Mouse (Mus musculus) embryonic facial prominence, embryonic 13.5 days (tissue): ENCODE data around the gene Insyn1. TPM values are rescaled to one million over a fixed set of nuclear protein-coding genes. Genes with fewer than 3 reads are reported as not detected.

Experiments used
- ATAC-seq: fragments of 200-750 bp; cut with Nextera tagmentation; 2 replicates; pipeline ENCODE4 v1.8.0; 2017; ENCODE audit warnings: low read depth; ENCODE audit not compliant: insufficient number of reproducible peaks, insufficient read depth, low FRiP score, low TSS enrichment
- H3K27ac ChIP-seq: fragments of 300-500 bp; sonication (generic); 2 replicates; pipeline ENCODE4 v1.5.1; 2015; ENCODE audit warnings: moderate library complexity, mild to moderate bottlenecking, inconsistent platforms
- H3K27me3 ChIP-seq: fragments of 300-500 bp; sonication (generic); 2 replicates; pipeline ENCODE4 v1.6.1; 2015; ENCODE audit warnings: mild to moderate bottlenecking, inconsistent platforms
- H3K36me3 ChIP-seq: fragments of 300-500 bp; sonication (generic); 2 replicates; pipeline ENCODE4 v1.6.1; 2015; ENCODE audit warnings: mild to moderate bottlenecking, inconsistent platforms
- H3K4me1 ChIP-seq: fragments of 300-500 bp; sonication (generic); 2 replicates; pipeline ENCODE4 v1.6.1; 2015; ENCODE audit warnings: inconsistent platforms
- H3K4me2 ChIP-seq: fragments of 300-500 bp; sonication (generic); 2 replicates; pipeline ENCODE4 v1.6.1; 2015; ENCODE audit warnings: moderate library complexity, mild to moderate bottlenecking, inconsistent platforms
- H3K4me3 ChIP-seq: fragments of 300-500 bp; sonication (generic); 2 replicates; pipeline ENCODE4 v1.5.1; 2015; ENCODE audit warnings: mild to moderate bottlenecking, inconsistent platforms
- H3K9ac ChIP-seq: fragments of 300-500 bp; sonication (generic); 2 replicates; pipeline ENCODE4 v1.6.1; 2015; ENCODE audit warnings: mild to moderate bottlenecking, inconsistent platforms
- H3K9me3 ChIP-seq: fragments of 300-500 bp; sonication (generic); 2 replicates; pipeline ENCODE4 v1.6.1; 2016; ENCODE audit warnings: inconsistent platforms
- WGBS: fragments of 180-500 bp; shearing (Covaris S2); methylation state at CpG from one replicate; pipeline ENCODE4 v1.1.7; 2015; ENCODE audit warnings: mixed read lengths; 5-methylcytosine and 5-hydroxymethylcytosine counted together
- polyA plus RNA-seq: library from polyadenylated mRNA; unstranded; fragments of >200 nt; fragmentation: Nextera tagmentation; extraction: Ambion mirVana; gene quantifications from 2 replicates; pipeline ENCODE4 v1.2.1, GENCODE M21; 2015

Gene Insyn1
- polyA plus RNA-seq, 1 experiment from 2014 or later = 5.1 TPM

- H3K27ac ChIP-seq = no peak overlapping the region
- no peak overlapping the region for H3K4me3 ChIP-seq
- H3K9ac ChIP-seq = no peak overlapping the region
- no peaks in the 10 kb centered on the region for H3K9me3 ChIP-seq
- no peaks in the 10 kb centered on the region for H3K27me3 ChIP-seq
- peaks cover 40% of the 10 kb centered on the region for H3K4me1 ChIP-seq
- no peak overlapping the region for H3K4me2 ChIP-seq
- no peak for ATAC-seq
- WGBS = 83% methylated on average over 5 of the region's 5 CpGs
- H3K36me3 ChIP-seq = no peaks in the 10 kb centered on the region
Measured at GRCm38 (mm10) chr9:58453791-58454378, 34.5 kb upstream of the Insyn1 start.

- ATAC-seq = no peak
- WGBS = 40% methylated on average over 3 of the region's 3 CpGs
- no peak overlapping the region for H3K9ac ChIP-seq
- H3K4me2 ChIP-seq = no peak overlapping the region
- H3K36me3 ChIP-seq = no peaks in the 10 kb centered on the region
- peaks cover 41% of the 10 kb centered on the region for H3K4me1 ChIP-seq
- no peak overlapping the region for H3K27ac ChIP-seq
- H3K9me3 ChIP-seq = no peaks in the 10 kb centered on the region
- no peak overlapping the region for H3K4me3 ChIP-seq
- no peaks in the 10 kb centered on the region for H3K27me3 ChIP-seq
Measured at GRCm38 (mm10) chr9:58454886-58455285, 33.5 kb upstream of the Insyn1 start.

- WGBS = 16% methylated on average over 13 of the region's 13 CpGs
- no peak overlapping the region for H3K9ac ChIP-seq
- H3K9me3 ChIP-seq = no peaks in the 10 kb centered on the region
- H3K4me2 ChIP-seq = no peak overlapping the region
- H3K4me3 ChIP-seq = no peak overlapping the region
- H3K27me3 ChIP-seq = no peaks in the 10 kb centered on the region
- peaks cover 40% of the 10 kb centered on the region for H3K4me1 ChIP-seq
- no peaks in the 10 kb centered on the region for H3K36me3 ChIP-seq
- ATAC-seq = no peak
- H3K27ac ChIP-seq = no peak overlapping the region
Measured at GRCm38 (mm10) chr9:58455798-58456197, 32.6 kb upstream of the Insyn1 start.

GRCm38 (mm10) chr9:58457481-58457955 lies 30.9 kb upstream of the Insyn1 start:
- ATAC-seq = peak; percentile 73
- 27% methylated on average over 7 of the region's 7 CpGs for WGBS
- Histone ChIP-seq H3K27me3 (no peaks in the 10 kb centered on the region), H3K4me2 (no peak overlapping the region), H3K36me3 (no peaks in the 10 kb centered on the region), H3K9ac (no peak overlapping the region), H3K9me3 (no peaks in the 10 kb centered on the region), H3K4me1 (peaks cover 40% of the 10 kb centered on the region), H3K27ac (peak overlapping the region; percentile 85), H3K4me3 (no peak overlapping the region)

GRCm38 (mm10) chr9:58458341-58458740 lies 30.1 kb upstream of the Insyn1 start:
- Histone ChIP-seq H3K27ac (peak overlapping the region; percentile 85), H3K9ac (0 out of 2 replicates have a peak overlapping the region, but pooled peaks have one; percentile 3), H3K9me3 (no peaks in the 10 kb centered on the region), H3K36me3 (no peaks in the 10 kb centered on the region), H3K27me3 (no peaks in the 10 kb centered on the region), H3K4me1 (peaks cover 40% of the 10 kb centered on the region), H3K4me2 (no peak overlapping the region), H3K4me3 (no peak overlapping the region)
- ATAC-seq = no peak
- WGBS = 85% methylated on average over 3 of the region's 3 CpGs

GRCm38 (mm10) chr9:58458856-58459553 lies 29.4 kb upstream of the Insyn1 start:
- Histone ChIP-seq H3K4me2 (no peak overlapping the region), H3K9me3 (no peaks in the 10 kb centered on the region), H3K27me3 (no peaks in the 10 kb centered on the region), H3K36me3 (no peaks in the 10 kb centered on the region), H3K9ac (no peak overlapping the region), H3K4me3 (no peak overlapping the region), H3K4me1 (peaks cover 40% of the 10 kb centered on the region), H3K27ac (no peak overlapping the region)
- no peak for ATAC-seq
- 83% methylated on average over 6 of the region's 6 CpGs for WGBS

GRCm38 (mm10) chr9:58467345-58468025 lies 20.9 kb upstream of the Insyn1 start:
- Histone ChIP-seq H3K27ac (no peak overlapping the region), H3K27me3 (no peaks in the 10 kb centered on the region), H3K36me3 (no peaks in the 10 kb centered on the region), H3K4me1 (peaks cover 7% of the 10 kb centered on the region; the same call in 1 of the 2 replicates), H3K4me2 (no peak overlapping the region), H3K9ac (no peak overlapping the region), H3K4me3 (no peak overlapping the region), H3K9me3 (no peaks in the 10 kb centered on the region)
- ATAC-seq = no peak
- WGBS = 64% methylated on average over 5 of the region's 5 CpGs

- ATAC-seq = no peak
Measured at GRCm38 (mm10) chr9:58470466-58470865, 17.9 kb upstream of the Insyn1 start.

GRCm38 (mm10) chr9:58473211-58473815 lies 15.1 kb upstream of the Insyn1 start:
- H3K9ac ChIP-seq = no peak overlapping the region
- peaks cover 16% of the 10 kb centered on the region for H3K4me1 ChIP-seq
- H3K36me3 ChIP-seq = no peaks in the 10 kb centered on the region
- no peak overlapping the region for H3K27ac ChIP-seq
- WGBS = 65% methylated on average over 8 of the region's 8 CpGs
- H3K4me2 ChIP-seq = no peak overlapping the region
- no peak overlapping the region for H3K4me3 ChIP-seq
- no peaks in the 10 kb centered on the region for H3K9me3 ChIP-seq
- ATAC-seq = no peak
- 0 out of 2 replicates have a peak, but pooled peaks cover 3% of the 10 kb centered on the region for H3K27me3 ChIP-seq

More at GRCm38 (mm10) chr9:58470466-58470865, 17.9 kb upstream of the Insyn1 start:
- Histone ChIP-seq H3K27me3 (no peaks in the 10 kb centered on the region), H3K4me3 (no peak overlapping the region), H3K9me3 (no peaks in the 10 kb centered on the region), H3K4me1 (peaks cover 16% of the 10 kb centered on the region), H3K27ac (no peak overlapping the region), H3K36me3 (no peaks in the 10 kb centered on the region), H3K9ac (no peak overlapping the region), H3K4me2 (no peak overlapping the region)
- 39% methylated on average over 6 of the region's 6 CpGs for WGBS

GRCm38 (mm10) chr9:58487076-58487475 lies 1.3 kb upstream of the Insyn1 start:
- Histone ChIP-seq H3K27me3 (peaks cover 35% of the 10 kb centered on the region), H3K9me3 (no peaks in the 10 kb centered on the region), H3K9ac (no peak overlapping the region), H3K4me2 (peak overlapping the region; percentile 93), H3K4me3 (no peak overlapping the region), H3K4me1 (peaks cover 37% of the 10 kb centered on the region), H3K36me3 (no peaks in the 10 kb centered on the region; the same call in 1 of the 2 replicates), H3K27ac (no peak overlapping the region)
- ATAC-seq = no peak
- 11% methylated on average over 3 of the region's 3 CpGs for WGBS

- Histone ChIP-seq H3K9me3 (no peaks in the 10 kb centered on the region), H3K27me3 (peaks cover 27% of the 10 kb centered on the region), H3K9ac (peak overlapping the region; percentile 90), H3K27ac (0 out of 2 replicates have a peak overlapping the region, but pooled peaks have one; percentile 44), H3K36me3 (peaks cover 10% of the 10 kb centered on the region), H3K4me3 (peak overlapping the region; percentile 76), H3K4me1 (peaks cover 40% of the 10 kb centered on the region), H3K4me2 (peak overlapping the region; percentile 93)
- WGBS = 1% methylated on average over 13 of the region's 13 CpGs
- ATAC-seq = no peak; the same call in 1 of the 2 replicates
Measured at GRCm38 (mm10) chr9:58489133-58489864, 896 bp downstream of the Insyn1 start.
